Comparison of ENCODE assay signal across 14 mouse cellular contexts in genomic region chr12:112825901-112826300, GRCm38 (mm10). TPM values are rescaled to one million over a fixed set of nuclear protein-coding genes. Genes with fewer than 3 reads are reported as not detected.
DNase-seq lines count a peak whose midpoint lies in the region; ATAC-seq and TF ChIP-seq lines count a peak whose summit lies in the region.
"Had no signal": no experiment of that assay in that cellular context is flagged by ENCODE, and none has a peak within 500 bp of the region (broad histone marks: within the 10 kb centered on the region; RNA-seq: fewer than 3 reads in every experiment).

No protein-coding gene starts in this region.

- WGBS in heart, embryonic 12.5 days: 80% methylated on average over 5 of the region's 5 CpGs
- WGBS in heart, adult 2 months: 64% methylated on average over 5 of the region's 5 CpGs
- 75% methylated on average over 5 of the region's 5 CpGs for WGBS in lung, embryonic 14.5 days
- WGBS in liver, embryonic 12.5 days (ENCODE audit: insufficient replicate concordance): 73% methylated on average over 5 of the region's 5 CpGs

- no peak overlapping the region for H3K27ac ChIP-seq in heart, embryonic 12.5 days (ENCODE audit: poor library complexity, severe bottlenecking)
- H3K27ac ChIP-seq in heart, adult 2 months: no peak overlapping the region
- H3K27ac ChIP-seq in lung, embryonic 14.5 days (ENCODE audit: low read depth): no peak overlapping the region
- H3K27ac ChIP-seq in liver, embryonic 12.5 days: 0 out of 2 replicates have a peak overlapping the region, but pooled peaks have one; percentile 7
- H3K27ac ChIP-seq: kidney, postnatal 0 days had no signal

- no peak overlapping the region for H3K4me2 ChIP-seq in heart, embryonic 12.5 days
- H3K4me2 ChIP-seq in lung, embryonic 14.5 days: no peak overlapping the region
- H3K4me2 ChIP-seq in liver, embryonic 12.5 days: peak overlapping the region; percentile 71

- H3K36me3 ChIP-seq in heart, embryonic 12.5 days: peaks cover 49% of the 10 kb centered on the region
- H3K36me3 ChIP-seq in heart, adult 2 months (ENCODE audit: control insufficient read depth, insufficient read depth, low read length): peaks cover 11% of the 10 kb centered on the region
- peaks cover 61% of the 10 kb centered on the region for H3K36me3 ChIP-seq in lung, embryonic 14.5 days (ENCODE audit: insufficient read depth)
- peaks cover 71% of the 10 kb centered on the region for H3K36me3 ChIP-seq in G1E (replicated peaks)
- peaks cover 72% of the 10 kb centered on the region for H3K36me3 ChIP-seq in liver, embryonic 12.5 days

- H3K9ac ChIP-seq in heart, embryonic 12.5 days: 0 out of 2 replicates have a peak overlapping the region, but pooled peaks have one; percentile 47
- no peak overlapping the region for H3K9ac ChIP-seq in heart, adult 2 months (ENCODE audit: low read depth, low read length)
- peak overlapping the region; percentile 14; the same call in 1 of the 2 replicates for H3K9ac ChIP-seq in lung, embryonic 14.5 days
- H3K9ac ChIP-seq in liver, embryonic 12.5 days: peak overlapping the region; percentile 97

- no peaks in the 10 kb centered on the region for H3K9me3 ChIP-seq in heart, embryonic 12.5 days (replicated peaks)
- H3K9me3 ChIP-seq in lung, embryonic 14.5 days (ENCODE audit: low read depth, low read length): no peaks in the 10 kb centered on the region
- no peaks in the 10 kb centered on the region for H3K9me3 ChIP-seq in G1E (replicated peaks)
- no peaks in the 10 kb centered on the region for H3K9me3 ChIP-seq in liver, embryonic 12.5 days (replicated peaks)

- ATAC-seq in heart, embryonic 12.5 days (ENCODE audit: insufficient number of reproducible peaks, low FRiP score): no peak
- no peak for ATAC-seq in lung, embryonic 14.5 days (ENCODE audit: insufficient read depth)
- no peak for ATAC-seq in G1E (ENCODE audit: extremely low read depth, insufficient number of reproducible peaks, low FRiP score, poor library complexity, severe bottlenecking)
- ATAC-seq in liver, embryonic 12.5 days: no peak

- H3K4me3 ChIP-seq in heart, embryonic 12.5 days: no peak overlapping the region
- H3K4me3 ChIP-seq in heart, adult 2 months: no peak overlapping the region
- no peak overlapping the region for H3K4me3 ChIP-seq in lung, embryonic 14.5 days (ENCODE audit: low read depth, low read length)
- H3K4me3 ChIP-seq in G1E (ENCODE audit: low read depth, low read length): peak overlapping the region; percentile 53; the same call in 1 of the 2 replicates
- peak overlapping the region; percentile 93; the same call in 1 of the 2 replicates for H3K4me3 ChIP-seq in liver, embryonic 12.5 days

- H3K79me2 ChIP-seq in heart, adult 2 months (replicated peaks; ENCODE audit: control insufficient read depth, insufficient read depth, low read length): peaks cover 2% of the 10 kb centered on the region; the same call in 1 of the 2 replicates

- TF ChIP-seq POLR2A in heart, adult 2 months (IDR thresholded peaks at IDR 0.05; ENCODE audit: insufficient read depth, low read depth, low read length): no peak

- peaks cover 71% of the 10 kb centered on the region for H3K4me1 ChIP-seq in heart, embryonic 12.5 days (replicated peaks)
- H3K4me1 ChIP-seq in heart, adult 2 months (ENCODE audit: control insufficient read depth, insufficient read depth, low read length): peaks cover 20% of the 10 kb centered on the region
- H3K4me1 ChIP-seq in lung, embryonic 14.5 days (ENCODE audit: insufficient read depth): peaks cover 17% of the 10 kb centered on the region
- peaks cover 79% of the 10 kb centered on the region for H3K4me1 ChIP-seq in G1E (ENCODE audit: insufficient read depth, low read depth, low read length)
- H3K4me1 ChIP-seq in liver, embryonic 12.5 days: peaks cover 81% of the 10 kb centered on the region

- intact Hi-C loops in heart, adult 2 months (cut with DNase I): loop anchor here (5.0 kb wide), 1 partner anchor 326 kb away; no protein-coding TSS in a partner anchor

- TF ChIP-seq CTCF in heart, adult 2 months (IDR thresholded peaks at IDR 0.05): no peak
- no peak for TF ChIP-seq CTCF in lung, embryonic 14.5 days (IDR thresholded peaks at IDR 0.05; ENCODE audit: low read depth)
- no peak for TF ChIP-seq CTCF in G1E (IDR thresholded peaks at IDR 0.05; ENCODE audit: low read depth, low read length)

- DNase-seq in heart, adult 2 months: no peak
- DNase-seq in lung, embryonic 14.5 days: no peak
- no peak for DNase-seq in lung, postnatal 10 days
- DNase-seq in G1E (ENCODE audit: low spot score): no peak
- no peak for DNase-seq in thymus, postnatal 25 days
- DNase-seq in cerebellum, adult 11-12 months: no peak
- DNase-seq: adrenal gland, postnatal 36 days; B cell, adult 2 months; cerebellum, adult 8-10 months; heart, postnatal 4 days; thymus, postnatal 4 days had no signal

- no peak for TF ChIP-seq EP300 in heart, adult 2 months (IDR thresholded peaks at IDR 0.05; ENCODE audit: insufficient read depth, low read depth, low read length)

- no peaks in the 10 kb centered on the region for H3K27me3 ChIP-seq in heart, embryonic 12.5 days (replicated peaks)
- H3K27me3 ChIP-seq in heart, adult 2 months (ENCODE audit: control insufficient read depth, insufficient read depth, low read length): no peaks in the 10 kb centered on the region
- no peaks in the 10 kb centered on the region for H3K27me3 ChIP-seq in lung, embryonic 14.5 days (ENCODE audit: insufficient read depth, low read length)
- no peaks in the 10 kb centered on the region for H3K27me3 ChIP-seq in G1E (ENCODE audit: insufficient read depth, low read length)
- H3K27me3 ChIP-seq in liver, embryonic 12.5 days (replicated peaks): no peaks in the 10 kb centered on the region

RNA-seq across cellular contexts. Expression of gene Cdca4, which starts 3.3 kb away (rescaled TPM):
- 47.2 and 49.2 TPM in 2 replicates for polyA plus RNA-seq in heart, embryonic 12.5 days (2016; fragmentation: Nextera tagmentation; extraction: Ambion mirVana)
- 1 to 10 TPM; 5.3 to 6.6 TPM for total RNA-seq in heart, adult 2 months (2021)
- 7.6 and 10.0 TPM in 2 replicates for polyA plus RNA-seq in heart, adult 2 months (2012; rRNA removed)
- 140 and 153 TPM in 2 replicates for polyA plus RNA-seq in lung, embryonic 14.5 days (2014; fragmentation: Nextera tagmentation; extraction: Ambion mirVana)
- total RNA-seq in G1E (2014; fragmentation: Nextera tagmentation) (131 and 140 TPM in 2 replicates), G1E (2017) (120 and 124 TPM in 2 replicates)
- 51.2 and 56.8 TPM in 2 replicates for polyA plus RNA-seq in G1E (2012)
- 82.0 and 86.0 TPM in 2 replicates for polyA plus RNA-seq in liver, embryonic 12.5 days (2016; fragmentation: Nextera tagmentation; extraction: Ambion mirVana)

RNA-seq across cellular contexts. Expression of gene Clba1, which starts 17.2 kb away (rescaled TPM):
- 9.5 and 9.6 TPM in 2 replicates for polyA plus RNA-seq in heart, embryonic 12.5 days (2016; fragmentation: Nextera tagmentation; extraction: Ambion mirVana)
- 1 to 10 TPM; 1.7 to 3.1 TPM for total RNA-seq in heart, adult 2 months (2021)
- polyA plus RNA-seq in heart, adult 2 months (2012; rRNA removed): 2.0 and 2.8 TPM in 2 replicates
- polyA plus RNA-seq in lung, embryonic 14.5 days (2014; fragmentation: Nextera tagmentation; extraction: Ambion mirVana): 4.3 and 5.1 TPM in 2 replicates
- total RNA-seq in G1E (2014; fragmentation: Nextera tagmentation): 0.49 and 0.83 TPM in 2 replicates
- total RNA-seq in G1E (2017): 1.5 and 2.8 TPM in 2 replicates
- polyA plus RNA-seq in G1E (2012): 5.3 and 7.5 TPM in 2 replicates
- polyA plus RNA-seq in liver, embryonic 12.5 days (2016; fragmentation: Nextera tagmentation; extraction: Ambion mirVana): 1.1 and 1.2 TPM in 2 replicates

RNA-seq across cellular contexts. Expression of gene Ahnak2, which starts 23.4 kb away (rescaled TPM):
- 1.3 and 1.4 TPM in 2 replicates for polyA plus RNA-seq in heart, embryonic 12.5 days (2016; fragmentation: Nextera tagmentation; extraction: Ambion mirVana)
- total RNA-seq in heart, adult 2 months (2021): 10 to 100 TPM; 14.8 to 15.7 TPM
- polyA plus RNA-seq in heart, adult 2 months (2012; rRNA removed): 5.4 and 7.5 TPM in 2 replicates
- polyA plus RNA-seq in lung, embryonic 14.5 days (2014; fragmentation: Nextera tagmentation; extraction: Ambion mirVana): 0.61 and 0.64 TPM in 2 replicates
- not detected in 2 replicates for total RNA-seq in G1E (2014; fragmentation: Nextera tagmentation)
- 0.17 and 0.22 TPM in 2 replicates for total RNA-seq in G1E (2017)
- polyA plus RNA-seq in G1E (2012): 0.02 TPM in 2 replicates
- 0.13 and 0.23 TPM in 2 replicates for polyA plus RNA-seq in liver, embryonic 12.5 days (2016; fragmentation: Nextera tagmentation; extraction: Ambion mirVana)

RNA-seq across cellular contexts. Expression of gene Gpr132, which starts 42.1 kb away (rescaled TPM):
- polyA plus RNA-seq in heart, embryonic 12.5 days (2016; fragmentation: Nextera tagmentation; extraction: Ambion mirVana): not detected in 2 replicates
- under 1 TPM; 0.29 to 0.36 TPM for total RNA-seq in heart, adult 2 months (2021)
- 1.00 and 2.0 TPM in 2 replicates for polyA plus RNA-seq in heart, adult 2 months (2012; rRNA removed)
- polyA plus RNA-seq in lung, embryonic 14.5 days (2014; fragmentation: Nextera tagmentation; extraction: Ambion mirVana): 0.12 TPM in 1 of 2 replicates, not detected in the other
- total RNA-seq in G1E (2014; fragmentation: Nextera tagmentation): not detected in 2 replicates
- 0.11 TPM in 1 of 2 replicates, not detected in the other for total RNA-seq in G1E (2017)
- 0.08 and 0.14 TPM in 2 replicates for polyA plus RNA-seq in G1E (2012)
- polyA plus RNA-seq in liver, embryonic 12.5 days (2016; fragmentation: Nextera tagmentation; extraction: Ambion mirVana): 0.32 and 0.61 TPM in 2 replicates

Comparison
In these comparisons a context has a peak if more than half of its experiments do, and no peak if none do; other contexts are left out.
1. H3K4me3 ChIP-seq: peak in G1E (single experiment) and liver, embryonic 12.5 days (single experiment); none in heart, embryonic 12.5 days (single experiment), heart, adult 2 months (single experiment) and lung, embryonic 14.5 days (single experiment).